Mouse (Mus musculus) gastrocnemius, adult 2 months (tissue): ENCODE results near the gene Gm11639. TPM values are rescaled to one million over a fixed set of nuclear protein-coding genes. Genes with fewer than 3 reads are reported as not detected.
A peak's percentile ranks its signal among the peaks of the same experiment; 100 is the strongest.

Experiments used
- DNase-seq: peaks from one replicate; pipeline ENCODE4 v3.0.0; 2022
- H3K27ac ChIP-seq: fragments of 200-600 bp; 2 replicates; pipeline ENCODE4 v1.8.1; 2022; ENCODE audit warnings: mild to moderate bottlenecking
- H3K4me3 ChIP-seq: fragments of 200-600 bp; 2 replicates; pipeline ENCODE4 v1.8.1; 2022; ENCODE audit warnings: mild to moderate bottlenecking, moderate library complexity
- CTCF ChIP-seq: fragments of 200-600 bp; IDR thresholded peaks from 2 replicates; pipeline ENCODE4 v1.8.1; 2022; ENCODE audit warnings: antibody characterized with exemption, mild to moderate bottlenecking, moderate library complexity
- intact Hi-C: fragments of 180-260 bp; cut with DNase I; formaldehyde crosslinking; loops from one replicate; pipeline ENCODE4 v1.15.1; 2025
- total RNA-seq, 2 experiments: library from RNA; stranded (reverse); gene quantifications; 2 replicates each; pipeline ENCODE4 v1.2.3; 2021

The Gm11639 gene
- total RNA-seq, 2 experiments from 2014 or later: not detected

GRCm38 (mm10) chr11:104767068-104767467, 81.6 kb downstream of the Gm11639 start:
- no peak for DNase-seq
- TF ChIP-seq CTCF: no peak
- intact Hi-C loops: no loop called here
- no peak overlapping the region for H3K27ac ChIP-seq
- H3K4me3 ChIP-seq: no peak overlapping the region

GRCm38 (mm10) chr11:104768072-104768471, 82.6 kb downstream of the Gm11639 start:
- H3K27ac ChIP-seq: no peak overlapping the region
- intact Hi-C loops: no loop called here
- TF ChIP-seq CTCF: peak; percentile 86
- no peak overlapping the region for H3K4me3 ChIP-seq
- peak; percentile 39 for DNase-seq

DNA sequence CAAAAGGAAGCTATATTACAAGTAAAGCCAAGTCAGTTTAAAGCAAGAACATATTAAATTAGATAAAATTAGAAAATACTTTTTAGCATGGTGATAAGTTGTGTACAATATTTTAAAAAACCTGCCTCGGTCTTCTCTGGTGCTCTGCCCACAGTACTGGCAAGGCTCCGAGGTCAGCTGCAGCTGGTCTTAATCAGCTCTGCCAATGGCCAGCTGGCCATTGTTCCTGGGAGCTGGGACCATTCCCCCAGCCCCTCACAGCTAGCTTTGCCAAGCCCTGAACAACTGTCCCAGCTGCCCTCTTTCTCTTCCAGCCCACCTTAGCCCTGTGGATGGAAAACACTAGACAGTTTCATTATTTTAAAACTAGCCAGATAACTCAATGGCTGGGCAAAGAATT, 93.3 kb downstream of the Gm11639 start:
- DNase-seq: no peak
- intact Hi-C loops: no loop called here

GRCm38 (mm10) chr11:104944723-104945122, 259.2 kb downstream of the Gm11639 start:
- TF ChIP-seq CTCF: no peak
- intact Hi-C loops: no loop called here
- Histone ChIP-seq H3K27ac (no peak overlapping the region), H3K4me3 (no peak overlapping the region)
- no peak for DNase-seq

More for the DNA sequence above, 93.3 kb downstream of the Gm11639 start:
- H3K27ac ChIP-seq: no peak overlapping the region
- no peak for TF ChIP-seq CTCF
- no peak overlapping the region for H3K4me3 ChIP-seq

DNA sequence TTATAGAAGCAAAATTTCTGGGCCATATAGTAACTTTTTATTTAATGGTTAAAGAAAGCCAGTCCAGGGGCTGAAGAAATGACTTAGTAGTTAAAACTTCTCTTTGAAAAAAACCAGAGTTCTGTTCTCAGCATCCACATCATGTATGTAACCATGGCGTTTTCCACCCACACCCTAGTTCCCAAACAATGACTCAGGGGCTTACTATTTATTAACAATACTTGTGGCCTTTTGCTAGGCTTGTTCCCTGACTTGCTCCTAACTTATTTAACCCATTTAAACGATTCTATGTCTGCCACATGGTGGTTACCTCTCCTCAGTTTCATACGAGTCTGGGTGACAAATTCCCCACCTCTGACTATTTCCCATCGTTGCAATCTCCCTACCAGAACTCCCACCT, 266.8 kb downstream of the Gm11639 start:
- no peak overlapping the region for H3K4me3 ChIP-seq
- intact Hi-C loops: no loop called here
- no peak for TF ChIP-seq CTCF
- no peak overlapping the region for H3K27ac ChIP-seq
- DNase-seq: no peak

GRCm38 (mm10) chr11:104967862-104968261, 282.4 kb downstream of the Gm11639 start:
- no peak overlapping the region for H3K4me3 ChIP-seq
- no peak for TF ChIP-seq CTCF
- H3K27ac ChIP-seq: no peak overlapping the region
- no peak for DNase-seq
- intact Hi-C loops: no loop called here

- Histone ChIP-seq H3K27ac (no peak overlapping the region), H3K4me3 (no peak overlapping the region)
- intact Hi-C loops: no loop called here
- TF ChIP-seq CTCF: no peak
- no peak for DNase-seq
These were observed 282.9 kb downstream of the Gm11639 start for GRCm38 (mm10) chr11:104968388-104968787.

DNA sequence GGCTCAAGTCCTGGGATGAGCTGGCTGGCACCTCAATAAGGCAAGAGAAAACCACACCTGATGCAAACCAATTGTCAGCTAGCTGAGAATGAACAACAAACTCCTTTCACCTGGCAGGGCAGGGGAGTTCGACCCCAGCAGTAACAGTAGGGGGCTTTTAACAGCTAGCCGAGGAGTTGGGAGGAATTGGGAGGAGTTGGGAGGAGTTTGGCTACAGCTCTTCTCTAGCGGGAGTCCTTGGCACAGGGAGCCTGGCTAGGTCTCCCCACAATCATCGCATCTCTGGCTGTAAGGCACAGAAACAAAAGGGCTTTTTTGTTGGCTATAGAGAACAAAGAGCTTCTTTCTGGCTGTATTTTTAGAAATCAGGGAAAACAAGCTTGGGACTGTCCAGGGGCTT, 285.8 kb downstream of the Gm11639 start:
- no peak overlapping the region for H3K4me3 ChIP-seq
- no peak for TF ChIP-seq CTCF
- no peak overlapping the region for H3K27ac ChIP-seq
- intact Hi-C loops: no loop called here
- no peak for DNase-seq

DNA sequence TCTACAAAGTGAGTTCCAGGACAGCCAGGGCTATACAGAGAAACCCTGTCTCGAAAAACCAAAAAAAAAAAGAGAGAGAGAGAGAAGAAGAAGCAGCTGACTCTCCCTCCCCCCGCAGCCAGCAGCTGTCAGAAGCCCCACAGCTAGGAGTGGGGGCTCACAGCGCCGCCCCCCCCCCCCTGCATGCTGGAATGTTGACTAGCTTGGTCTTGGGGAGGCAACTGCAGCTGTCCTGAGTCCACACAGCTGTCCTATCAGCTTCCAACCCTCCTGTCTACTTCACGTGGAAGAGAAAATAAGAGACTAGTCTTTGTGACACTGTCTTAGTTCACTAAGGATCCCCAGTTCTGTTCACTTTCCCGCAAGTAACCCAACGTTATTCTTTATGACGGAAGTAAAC, 287.0 kb downstream of the Gm11639 start:
- intact Hi-C loops: no loop called here
- no peak for DNase-seq
- Histone ChIP-seq H3K27ac (no peak overlapping the region), H3K4me3 (no peak overlapping the region)
- no peak for TF ChIP-seq CTCF

DNA sequence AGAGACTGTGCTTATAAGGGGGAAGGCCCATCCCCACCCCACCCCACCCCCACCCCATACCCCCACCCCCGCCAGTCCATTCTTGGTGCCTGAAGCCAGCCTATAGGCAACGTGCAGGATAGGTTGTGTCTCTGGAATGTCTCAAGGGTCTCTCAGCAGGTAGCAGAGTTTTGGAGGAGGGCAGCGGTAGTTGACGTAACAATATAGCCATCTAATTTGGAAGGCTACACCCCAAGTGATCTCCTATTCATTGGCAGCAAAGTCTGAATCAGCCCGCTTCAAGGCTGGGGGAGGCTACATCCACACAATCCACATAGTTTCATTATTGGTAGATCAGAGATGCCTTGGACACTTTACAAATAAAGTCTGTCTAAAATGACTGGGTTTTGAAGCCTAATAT, 292.5 kb downstream of the Gm11639 start:
- Histone ChIP-seq H3K4me3 (no peak overlapping the region), H3K27ac (no peak overlapping the region)
- TF ChIP-seq CTCF: no peak
- intact Hi-C loops: no loop called here
- DNase-seq: no peak

- TF ChIP-seq CTCF: no peak
- DNase-seq: no peak
- Histone ChIP-seq H3K27ac (no peak overlapping the region), H3K4me3 (no peak overlapping the region)
- intact Hi-C loops: no loop called here
These were observed 296.0 kb downstream of the Gm11639 start for GRCm38 (mm10) chr11:104981342-104982055.

DNA sequence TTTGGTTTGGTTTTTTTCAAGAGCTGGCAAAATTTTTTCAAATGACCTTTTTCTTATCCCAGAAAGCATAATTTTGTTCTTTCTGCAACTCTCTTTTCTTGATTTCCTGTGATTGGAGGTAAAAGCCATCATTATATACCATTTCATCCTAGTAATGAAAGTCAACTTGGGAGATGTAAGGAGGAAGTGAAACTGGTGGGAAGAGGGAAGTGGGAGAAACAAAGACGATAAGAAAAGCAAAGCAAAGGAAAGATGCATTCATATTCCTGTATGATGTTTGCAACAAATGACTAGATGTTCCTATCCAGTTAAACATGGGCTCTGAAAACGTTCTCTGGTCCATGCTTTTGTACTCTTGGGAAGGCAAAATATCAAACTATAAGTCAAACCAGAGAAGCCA, 323.7 kb downstream of the Gm11639 start:
- no peak overlapping the region for H3K27ac ChIP-seq
- intact Hi-C loops: no loop called here
- DNase-seq: no peak
- H3K4me3 ChIP-seq: no peak overlapping the region
- TF ChIP-seq CTCF: no peak

DNA sequence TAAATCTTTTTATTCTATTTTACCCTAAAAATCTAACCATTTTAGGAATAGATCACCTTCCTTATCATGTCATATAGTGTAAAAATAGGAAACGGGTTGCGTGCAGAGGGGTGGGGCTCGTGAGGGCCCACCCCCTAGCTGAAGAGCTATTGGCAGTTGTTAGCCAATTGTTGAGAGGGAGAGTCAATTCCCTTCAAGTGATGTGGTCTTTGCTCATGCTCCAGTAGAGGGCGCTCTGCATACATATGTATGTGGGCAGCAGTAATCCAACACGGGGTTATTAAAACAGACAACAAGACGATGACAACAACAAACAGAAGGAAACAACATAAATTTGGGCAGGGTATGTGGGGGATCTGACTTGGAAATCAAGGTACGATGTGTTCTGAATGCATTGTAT, 335.6 kb downstream of the Gm11639 start:
- TF ChIP-seq CTCF: peak; percentile 50
- Histone ChIP-seq H3K4me3 (no peak overlapping the region), H3K27ac (no peak overlapping the region)
- intact Hi-C loops: no loop called here
- no peak for DNase-seq

- H3K4me3 ChIP-seq: no peak overlapping the region
- no peak overlapping the region for H3K27ac ChIP-seq
- no peak for TF ChIP-seq CTCF
- intact Hi-C loops: no loop called here
- no peak for DNase-seq
These were observed 343.3 kb downstream of the Gm11639 start for GRCm38 (mm10) chr11:105028744-105029348.
